Mouse (Mus musculus): Measurements from ENCODE around the gene Espn. TPM values are rescaled to one million over a fixed set of nuclear protein-coding genes. Genes with fewer than 3 reads are reported as not detected.

Espn gene
- polyA plus RNA-seq, 1 experiment, result 48.3 TPM

DNA sequence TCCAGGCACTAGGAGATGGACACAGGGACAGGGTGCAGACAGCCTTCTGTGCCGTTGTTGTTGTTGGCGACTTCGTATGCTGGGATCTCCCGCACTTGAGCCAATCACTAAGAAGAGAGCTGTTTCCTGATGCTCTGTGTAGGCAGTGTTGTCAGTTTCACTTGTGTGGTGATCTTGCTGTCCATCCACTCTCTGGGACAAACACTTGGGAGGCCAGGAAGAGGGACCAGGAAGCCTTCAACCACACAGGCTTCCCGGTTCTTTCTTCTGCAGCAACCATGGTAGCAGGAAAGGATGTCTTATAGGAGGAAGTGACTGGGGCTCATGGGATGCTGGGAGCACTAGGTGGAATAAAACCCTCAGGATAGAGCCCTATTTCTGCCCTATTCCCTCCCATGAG, 38.5 kb upstream of the Espn start:
- Histone ChIP-seq H3K36me3 (ENCODE audit: control insufficient read depth, insufficient read depth, low read length) (no peaks in the 10 kb centered on the region), H3K4me1 (ENCODE audit: control insufficient read depth, insufficient read depth, low read length) (peaks cover 5% of the 10 kb centered on the region), H3K27me3 (replicated peaks; ENCODE audit: control insufficient read depth, insufficient read depth, low read length) (no peaks in the 10 kb centered on the region), H3K27ac (ENCODE audit: insufficient read depth, low read depth, low read length) (no peak overlapping the region), H3K4me3 (ENCODE audit: insufficient read depth, low read depth, low read length) (no peak overlapping the region)
- WGBS, result 70% methylated on average over 5 of the region's 5 CpGs
- DNase-seq, result no peak
- TF ChIP-seq CTCF (conservative IDR thresholded peaks at IDR 0.05; ENCODE audit: insufficient read depth, insufficient read length, low read depth, low read length) (no peak), POLR2A (IDR thresholded peaks at IDR 0.05; ENCODE audit: low read depth, low read length) (no peak)

DNA sequence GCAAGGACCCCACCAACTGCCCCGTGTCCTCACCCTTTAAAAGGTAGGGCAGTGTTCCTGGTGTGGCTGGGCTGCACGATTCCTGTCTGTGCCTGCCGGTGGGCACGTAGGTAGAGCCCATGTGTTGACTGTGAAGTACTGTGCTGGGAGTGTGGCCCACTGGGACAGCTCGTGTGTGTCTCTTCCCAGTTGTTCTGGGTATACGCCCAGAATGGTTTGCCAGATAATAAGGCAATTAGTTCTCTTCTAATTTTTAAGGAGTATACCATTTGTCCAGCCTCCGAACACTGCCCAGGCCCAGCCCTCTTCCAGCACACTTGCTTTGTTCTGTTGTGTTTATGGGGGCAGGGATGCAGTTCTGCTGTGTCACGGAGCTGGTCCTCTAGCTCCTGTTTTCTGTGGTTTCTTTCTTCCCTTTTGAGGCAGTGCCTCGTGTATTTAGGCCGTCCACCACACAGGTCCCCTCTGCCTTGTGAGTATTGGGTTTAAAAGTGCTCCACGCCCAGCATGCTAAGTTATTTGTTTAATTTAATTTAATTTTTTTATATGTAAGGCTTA, 38.0 kb upstream of the Espn start:
- H3K27ac ChIP-seq (ENCODE audit: insufficient read depth, low read depth, low read length), result no peak overlapping the region
- H3K27me3 ChIP-seq (replicated peaks; ENCODE audit: control insufficient read depth, insufficient read depth, low read length), result no peaks in the 10 kb centered on the region
- 82% methylated on average over 11 of the region's 11 CpGs for WGBS
- H3K4me3 ChIP-seq (ENCODE audit: insufficient read depth, low read depth, low read length), result no peak overlapping the region
- TF ChIP-seq POLR2A (IDR thresholded peaks at IDR 0.05; ENCODE audit: low read depth, low read length) (no peak), CTCF (conservative IDR thresholded peaks at IDR 0.05; ENCODE audit: insufficient read depth, insufficient read length, low read depth, low read length) (no peak)
- DNase-seq, result no peak
- H3K4me1 ChIP-seq (ENCODE audit: control insufficient read depth, insufficient read depth, low read length), result peaks cover 5% of the 10 kb centered on the region
- no peaks in the 10 kb centered on the region for H3K36me3 ChIP-seq (ENCODE audit: control insufficient read depth, insufficient read depth, low read length)

DNA sequence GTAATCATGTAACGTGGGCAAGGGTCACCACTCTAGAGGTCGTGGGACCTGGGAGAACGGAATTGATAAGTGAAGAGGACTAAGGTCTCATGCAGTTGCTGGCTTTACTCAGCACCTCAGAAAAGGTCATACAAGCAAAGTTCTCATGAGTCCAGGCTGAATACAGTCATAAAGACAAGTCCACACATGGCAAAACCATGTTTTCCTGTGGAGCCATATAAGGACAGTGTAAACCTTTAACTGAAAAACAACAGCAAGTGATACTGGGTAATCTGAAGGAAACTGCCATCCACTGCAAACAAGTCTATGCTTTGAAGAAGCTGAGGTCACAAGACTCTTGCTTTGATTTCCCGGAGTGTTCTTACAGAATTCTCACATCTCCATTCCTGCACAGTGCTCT, 37.5 kb upstream of the Espn start:
- Histone ChIP-seq H3K4me3 (ENCODE audit: insufficient read depth, low read depth, low read length) (no peak overlapping the region), H3K36me3 (ENCODE audit: control insufficient read depth, insufficient read depth, low read length) (no peaks in the 10 kb centered on the region), H3K27ac (ENCODE audit: insufficient read depth, low read depth, low read length) (no peak overlapping the region), H3K4me1 (ENCODE audit: control insufficient read depth, insufficient read depth, low read length) (peaks cover 5% of the 10 kb centered on the region), H3K27me3 (replicated peaks; ENCODE audit: control insufficient read depth, insufficient read depth, low read length) (no peaks in the 10 kb centered on the region)
- WGBS, result 83% methylated on average over 4 of the region's 4 CpGs
- DNase-seq, result no peak
- no peak for TF ChIP-seq POLR2A (IDR thresholded peaks at IDR 0.05; ENCODE audit: low read depth, low read length)
- TF ChIP-seq CTCF (conservative IDR thresholded peaks at IDR 0.05; ENCODE audit: insufficient read depth, insufficient read length, low read depth, low read length), result no peak

DNA sequence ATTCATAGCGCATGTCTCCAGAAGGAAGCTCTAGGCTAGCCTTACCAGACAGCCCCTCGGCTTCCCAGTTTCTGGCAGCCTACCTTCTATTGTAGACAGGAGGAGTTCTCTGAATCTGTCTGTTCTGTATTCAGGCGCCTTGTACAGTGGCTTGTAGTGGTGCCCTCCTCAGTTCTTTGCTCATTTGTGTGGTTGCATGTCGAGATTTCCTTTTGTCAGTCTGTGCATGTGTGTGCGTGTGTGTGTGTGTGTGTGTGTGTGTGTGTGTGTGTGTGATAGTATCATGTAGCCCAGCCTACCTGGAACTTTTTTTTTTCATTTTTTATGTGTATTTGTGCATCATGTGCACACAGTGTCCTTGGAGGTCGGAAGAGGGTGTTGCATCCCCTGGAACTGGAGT, 36.9 kb upstream of the Espn start:
- TF ChIP-seq CTCF (conservative IDR thresholded peaks at IDR 0.05; ENCODE audit: insufficient read depth, insufficient read length, low read depth, low read length) (no peak), POLR2A (IDR thresholded peaks at IDR 0.05; ENCODE audit: low read depth, low read length) (no peak)
- 94% methylated on average over 6 of the region's 6 CpGs for WGBS
- H3K4me1 ChIP-seq (ENCODE audit: control insufficient read depth, insufficient read depth, low read length), result peaks cover 3% of the 10 kb centered on the region; the same call in 1 of the 2 replicates

DNA sequence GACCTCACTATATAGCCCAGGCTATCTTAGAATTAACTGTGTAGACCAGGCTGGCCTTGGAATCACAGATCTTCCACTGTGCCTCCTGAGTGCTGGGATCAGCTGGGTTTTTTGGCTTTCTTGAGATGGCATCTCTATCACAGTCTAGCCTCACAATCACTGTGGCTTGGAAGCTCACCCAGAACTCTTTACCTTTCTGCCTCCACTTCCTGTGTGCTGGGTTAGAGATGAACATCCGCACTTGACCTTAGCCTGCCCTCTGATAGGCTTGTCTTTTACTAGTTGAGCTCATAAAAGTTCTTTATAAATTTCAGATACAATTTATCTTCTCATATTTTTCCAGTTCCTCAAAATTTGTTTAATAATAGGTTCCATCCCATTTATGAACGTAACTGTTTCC, 36.5 kb upstream of the Espn start:
- Histone ChIP-seq H3K36me3 (ENCODE audit: control insufficient read depth, insufficient read depth, low read length) (no peaks in the 10 kb centered on the region), H3K4me1 (ENCODE audit: control insufficient read depth, insufficient read depth, low read length) (peaks cover 3% of the 10 kb centered on the region; the same call in 1 of the 2 replicates), H3K4me3 (ENCODE audit: insufficient read depth, low read depth, low read length) (no peak overlapping the region), H3K27me3 (replicated peaks; ENCODE audit: control insufficient read depth, insufficient read depth, low read length) (no peaks in the 10 kb centered on the region), H3K27ac (ENCODE audit: insufficient read depth, low read depth, low read length) (no peak overlapping the region)
- TF ChIP-seq CTCF (conservative IDR thresholded peaks at IDR 0.05; ENCODE audit: insufficient read depth, insufficient read length, low read depth, low read length) (no peak), POLR2A (IDR thresholded peaks at IDR 0.05; ENCODE audit: low read depth, low read length) (no peak)
- DNase-seq, result no peak
- WGBS, result 92% methylated on average over 2 of the region's 2 CpGs

More for the DNA sequence above, 36.9 kb upstream of the Espn start:
- no peak overlapping the region for H3K4me3 ChIP-seq (ENCODE audit: insufficient read depth, low read depth, low read length)
- no peak overlapping the region for H3K27ac ChIP-seq (ENCODE audit: insufficient read depth, low read depth, low read length)
- no peaks in the 10 kb centered on the region for H3K36me3 ChIP-seq (ENCODE audit: control insufficient read depth, insufficient read depth, low read length)
- H3K27me3 ChIP-seq (replicated peaks; ENCODE audit: control insufficient read depth, insufficient read depth, low read length), result no peaks in the 10 kb centered on the region
- no peak for DNase-seq

DNA sequence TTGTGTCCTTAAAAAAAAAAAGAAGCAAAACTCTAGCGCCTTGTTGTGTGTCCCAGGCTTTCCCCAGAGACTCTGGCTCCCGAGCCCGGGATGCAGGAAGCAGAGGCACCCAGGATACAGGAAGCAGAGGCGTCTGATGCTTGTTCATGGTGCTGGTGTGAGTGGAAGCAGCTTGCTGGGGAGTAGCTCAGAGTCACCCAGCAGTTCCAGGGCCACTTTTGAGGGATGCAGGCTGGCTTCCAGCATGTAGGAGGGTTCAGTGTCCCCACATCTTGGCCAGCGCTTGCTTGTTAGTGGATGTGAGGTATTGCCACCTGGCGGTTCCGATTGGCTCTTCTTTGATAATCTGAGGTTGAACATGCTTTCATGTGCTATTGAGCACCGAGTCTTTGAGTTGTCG, 35.0 kb upstream of the Espn start:
- 81% methylated on average over 9 of the region's 9 CpGs for WGBS

DNA sequence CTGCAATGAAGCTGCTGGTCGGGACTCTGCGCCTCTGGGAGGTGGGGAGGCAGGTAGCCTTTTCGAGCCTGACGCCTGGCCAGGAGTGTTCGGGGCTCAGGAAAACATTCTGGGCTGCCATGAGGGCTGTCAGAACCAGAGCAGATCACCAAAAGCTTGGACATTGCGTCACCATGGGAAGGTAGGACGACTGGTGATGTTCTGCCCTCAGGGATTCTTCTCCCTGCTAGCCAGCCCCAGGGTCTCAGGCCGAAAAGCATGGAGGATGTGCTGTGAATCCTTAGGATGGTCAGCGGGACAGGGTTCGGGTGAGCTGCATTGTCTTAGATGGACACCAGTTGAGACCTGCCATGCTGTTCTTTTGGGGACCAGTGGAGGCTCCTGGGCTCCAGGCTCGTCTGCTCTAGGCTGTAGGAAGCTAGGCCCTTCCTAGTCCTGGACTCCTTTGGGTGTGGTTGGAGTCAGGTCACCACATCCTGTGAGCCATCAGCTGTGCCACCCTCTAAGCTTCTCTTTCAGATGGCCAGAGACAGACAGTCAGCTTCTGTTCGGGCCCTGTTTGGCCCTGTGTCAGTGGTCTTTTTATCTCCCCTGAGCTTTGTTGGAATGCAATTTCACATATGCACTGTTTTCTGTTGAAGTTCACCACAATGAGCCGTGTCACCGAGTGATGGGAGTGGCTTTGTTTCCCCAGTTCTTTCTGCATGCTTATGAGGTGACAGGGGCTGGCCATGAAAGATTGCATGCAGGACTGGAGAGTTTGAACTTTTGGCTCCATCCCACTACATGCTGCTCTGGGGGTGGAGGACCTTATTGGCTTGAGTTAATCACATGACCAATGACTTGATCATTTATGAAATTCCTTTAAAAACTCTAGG, 34.3 kb upstream of the Espn start:
- no peaks in the 10 kb centered on the region for H3K27me3 ChIP-seq (replicated peaks; ENCODE audit: control insufficient read depth, insufficient read depth, low read length)
- no peak overlapping the region for H3K27ac ChIP-seq (ENCODE audit: insufficient read depth, low read depth, low read length)
- no peaks in the 10 kb centered on the region for H3K36me3 ChIP-seq (ENCODE audit: control insufficient read depth, insufficient read depth, low read length)
- no peak for TF ChIP-seq POLR2A (IDR thresholded peaks at IDR 0.05; ENCODE audit: low read depth, low read length)
- no peak for TF ChIP-seq CTCF (conservative IDR thresholded peaks at IDR 0.05; ENCODE audit: insufficient read depth, insufficient read length, low read depth, low read length)
- 60% methylated on average over 14 of the region's 14 CpGs for WGBS
- no peak overlapping the region for H3K4me3 ChIP-seq (ENCODE audit: insufficient read depth, low read depth, low read length)
- H3K4me1 ChIP-seq (ENCODE audit: control insufficient read depth, insufficient read depth, low read length), result peaks cover 3% of the 10 kb centered on the region; the same call in 1 of the 2 replicates
- no peak for DNase-seq

More for the DNA sequence above, 35.0 kb upstream of the Espn start:
- peaks cover 3% of the 10 kb centered on the region; the same call in 1 of the 2 replicates for H3K4me1 ChIP-seq (ENCODE audit: control insufficient read depth, insufficient read depth, low read length)
- H3K27me3 ChIP-seq (replicated peaks; ENCODE audit: control insufficient read depth, insufficient read depth, low read length), result no peaks in the 10 kb centered on the region
- no peak for DNase-seq
- H3K4me3 ChIP-seq (ENCODE audit: insufficient read depth, low read depth, low read length), result no peak overlapping the region
- no peaks in the 10 kb centered on the region for H3K36me3 ChIP-seq (ENCODE audit: control insufficient read depth, insufficient read depth, low read length)
- H3K27ac ChIP-seq (ENCODE audit: insufficient read depth, low read depth, low read length), result no peak overlapping the region
- TF ChIP-seq CTCF (conservative IDR thresholded peaks at IDR 0.05; ENCODE audit: insufficient read depth, insufficient read length, low read depth, low read length), result no peak

Measured in kidney, adult 2 months (tissue).